Mouse (Mus musculus): ENCODE results near the gene Parn. TPM values are rescaled to one million over a fixed set of nuclear protein-coding genes. Genes with fewer than 3 reads are reported as not detected.
A peak's percentile ranks its signal among the peaks of the same experiment; 100 is the strongest.
"Not testable (repeated sequence)": the region's sequence is repeated elsewhere in the genome, so short reads cannot be mapped to it uniquely, and the experiment has no call there.

Parn gene
- polyA plus RNA-seq, 1 experiment = 15.8 TPM

DNA sequence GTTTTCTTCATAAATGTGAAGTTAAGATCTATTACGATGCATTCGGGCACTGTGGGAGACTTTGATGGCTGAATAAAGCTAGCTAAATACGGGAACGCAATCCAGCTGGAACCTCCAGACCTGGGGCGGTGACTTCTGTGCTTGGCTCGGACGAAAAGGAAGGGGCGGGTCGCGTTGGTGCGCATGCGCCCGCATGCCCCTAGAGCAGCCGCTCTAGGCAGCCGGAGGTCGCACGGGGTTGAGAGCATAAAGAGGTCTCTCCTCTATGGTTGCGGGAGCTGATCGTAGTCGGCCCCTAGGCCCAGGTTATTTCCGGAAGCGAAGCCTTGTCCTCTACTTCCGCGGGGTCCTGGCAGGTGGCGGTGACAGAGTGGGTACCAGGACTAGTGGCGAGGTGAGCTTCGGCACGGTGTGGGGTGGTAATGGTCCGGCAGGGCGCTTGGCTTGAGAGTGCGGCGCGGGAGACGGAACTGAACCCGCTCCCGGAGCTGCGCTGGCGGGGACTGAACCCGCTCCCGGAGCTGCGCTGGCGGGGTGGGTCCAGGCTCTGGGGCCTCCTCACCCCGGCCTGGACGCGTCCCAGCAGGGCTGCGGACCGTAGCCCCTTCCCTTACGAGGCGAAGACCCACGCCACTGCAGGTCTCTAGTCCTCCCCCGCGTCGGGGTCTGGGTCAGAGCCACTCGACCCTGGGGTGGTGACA lies 3.9 kb upstream of the Parn start, which contains the start of the genes Bfar and 3110001I22Rik:
Gene Bfar, plus strand, starts transcription at position 174 of the 701 bp plus-strand sequence.
Gene 3110001I22Rik, plus strand, starts transcription at position 245 of the 701 bp plus-strand sequence.
- peak within 1 kb of the TSS; percentile 93 for H3K4me3 ChIP-seq (ENCODE audit: insufficient read depth, poor library complexity, severe bottlenecking)
- no peaks in the 10 kb centered on the region for H3K27me3 ChIP-seq (ENCODE audit: control insufficient read depth, insufficient read depth, insufficient read length)
- H3K79me2 ChIP-seq (ENCODE audit: control insufficient read depth, insufficient read depth) = peaks cover 19% of the 10 kb centered on the region
- H3K79me3 ChIP-seq (ENCODE audit: low read depth) = peaks cover 13% of the 10 kb centered on the region
- TF ChIP-seq MYOD1 (IDR thresholded peaks at IDR 0.05; ENCODE audit: control insufficient read depth, insufficient read length, low read depth) (no peak), USF1 (IDR thresholded peaks at IDR 0.05; ENCODE audit: low read depth) (no peak), FOSL1 (IDR thresholded peaks at IDR 0.05; ENCODE audit: insufficient read depth, low read length, poor library complexity, severe bottlenecking) (no peak), CEBPB (IDR thresholded peaks at IDR 0.05; ENCODE audit: low read depth) (no peak), CTCF (IDR thresholded peaks at IDR 0.05; ENCODE audit: control insufficient read depth, insufficient read depth, insufficient read length) (no peak)
- H3K36me3 ChIP-seq (ENCODE audit: control insufficient read depth, insufficient read depth) = peaks cover 9% of the 10 kb centered on the region
- H3ac ChIP-seq (ENCODE audit: control insufficient read depth, insufficient read length, low read depth) = peak within 1 kb of the TSS; percentile 78

GRCm38 (mm10) chr16:13670896-13671295 lies 2.9 kb upstream of the Parn start:
- not testable (repeated sequence) for H3ac ChIP-seq (ENCODE audit: control insufficient read depth, insufficient read length, low read depth); H3K4me3 ChIP-seq (ENCODE audit: insufficient read depth, poor library complexity, severe bottlenecking); H3K27me3 ChIP-seq (ENCODE audit: control insufficient read depth, insufficient read depth, insufficient read length)
- Histone ChIP-seq H3K79me3 (ENCODE audit: low read depth) (peaks cover 15% of the 10 kb centered on the region), H3K36me3 (ENCODE audit: control insufficient read depth, insufficient read depth) (peaks cover 11% of the 10 kb centered on the region), H3K79me2 (ENCODE audit: control insufficient read depth, insufficient read depth) (peaks cover 19% of the 10 kb centered on the region)

DNA sequence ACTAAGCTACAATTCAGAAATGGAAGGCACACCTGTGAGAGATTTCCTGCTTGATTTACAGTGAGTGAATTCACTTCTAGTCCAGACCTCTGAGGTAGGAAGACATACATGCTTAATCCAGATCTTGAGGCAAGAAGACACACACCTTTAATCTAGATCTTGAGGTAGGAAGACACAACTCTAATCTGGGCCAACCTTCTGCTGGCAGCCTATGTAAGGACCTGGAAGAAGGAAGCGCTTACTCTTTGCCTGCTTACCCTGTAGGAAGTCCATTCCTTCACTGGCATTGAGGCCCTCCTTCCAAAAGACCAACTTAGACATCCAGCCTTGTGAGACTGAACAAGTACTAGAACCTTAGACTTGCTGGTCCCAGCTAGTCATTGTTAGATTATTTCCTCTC lies 1.3 kb upstream of the Parn start:
- H3K79me3 ChIP-seq (ENCODE audit: low read depth) = peaks cover 15% of the 10 kb centered on the region
- TF ChIP-seq CTCF (IDR thresholded peaks at IDR 0.05; ENCODE audit: control insufficient read depth, insufficient read depth, insufficient read length) (no peak), MYOG (IDR thresholded peaks at IDR 0.05; ENCODE audit: control insufficient read depth, extremely low read depth, insufficient read length) (no peak), FOSL1 (IDR thresholded peaks at IDR 0.05; ENCODE audit: insufficient read depth, low read length, poor library complexity, severe bottlenecking) (no peak), MYOD1 (IDR thresholded peaks at IDR 0.05; ENCODE audit: control insufficient read depth, insufficient read length, low read depth) (no peak), CEBPB (IDR thresholded peaks at IDR 0.05; ENCODE audit: low read depth) (no peak), MAX (IDR thresholded peaks at IDR 0.05) (no peak), USF1 (IDR thresholded peaks at IDR 0.05; ENCODE audit: low read depth) (no peak)
- H3K36me3 ChIP-seq (ENCODE audit: control insufficient read depth, insufficient read depth) = peaks cover 8% of the 10 kb centered on the region
- H3ac ChIP-seq (ENCODE audit: control insufficient read depth, insufficient read length, low read depth) = no peak overlapping the region
- no peak overlapping the region for H3K4me3 ChIP-seq (ENCODE audit: insufficient read depth, poor library complexity, severe bottlenecking)
- peaks cover 19% of the 10 kb centered on the region for H3K79me2 ChIP-seq (ENCODE audit: control insufficient read depth, insufficient read depth)
- H3K27me3 ChIP-seq (ENCODE audit: control insufficient read depth, insufficient read depth, insufficient read length) = no peaks in the 10 kb centered on the region

GRCm38 (mm10) chr16:13668402-13669108 lies 585 bp upstream of the Parn start:
- Histone ChIP-seq H3K36me3 (ENCODE audit: control insufficient read depth, insufficient read depth) (peaks cover 9% of the 10 kb centered on the region), H3ac (ENCODE audit: control insufficient read depth, insufficient read length, low read depth) (no peak overlapping the region), H3K27me3 (ENCODE audit: control insufficient read depth, insufficient read depth, insufficient read length) (no peaks in the 10 kb centered on the region), H3K79me2 (ENCODE audit: control insufficient read depth, insufficient read depth) (peaks cover 18% of the 10 kb centered on the region), H3K79me3 (ENCODE audit: low read depth) (peaks cover 15% of the 10 kb centered on the region), H3K4me3 (ENCODE audit: insufficient read depth, poor library complexity, severe bottlenecking) (no peak overlapping the region)
- TF ChIP-seq CTCF (IDR thresholded peaks at IDR 0.05; ENCODE audit: control insufficient read depth, insufficient read depth, insufficient read length) (no peak), USF1 (IDR thresholded peaks at IDR 0.05; ENCODE audit: low read depth) (no peak), MAX (IDR thresholded peaks at IDR 0.05) (no peak), CEBPB (IDR thresholded peaks at IDR 0.05; ENCODE audit: low read depth) (no peak), MYOG (IDR thresholded peaks at IDR 0.05; ENCODE audit: control insufficient read depth, extremely low read depth, insufficient read length) (no peak), MYOD1 (IDR thresholded peaks at IDR 0.05; ENCODE audit: control insufficient read depth, insufficient read length, low read depth) (no peak), FOSL1 (IDR thresholded peaks at IDR 0.05; ENCODE audit: insufficient read depth, low read length, poor library complexity, severe bottlenecking) (no peak)

DNA sequence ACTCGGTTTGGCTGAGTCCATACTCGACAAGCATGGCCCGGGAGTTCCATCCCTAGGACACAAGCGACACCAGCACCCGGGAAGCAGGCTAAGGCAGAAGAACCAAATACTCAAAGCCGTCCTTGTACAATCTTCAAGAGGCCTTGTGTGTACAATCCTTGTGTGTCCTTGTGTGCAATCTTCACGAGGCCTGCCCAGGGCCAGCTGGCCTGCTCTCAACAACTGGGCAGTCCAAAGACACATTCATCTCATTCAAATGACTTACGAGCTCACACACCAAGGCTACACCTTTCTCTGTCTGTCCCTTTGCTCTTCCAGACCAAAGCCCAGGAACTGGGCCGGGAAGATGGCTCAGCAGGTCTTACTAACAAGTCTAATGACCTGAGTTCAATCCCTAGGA lies 7.2 kb downstream of the Parn start:
- H3K79me2 ChIP-seq (ENCODE audit: control insufficient read depth, insufficient read depth) = no peaks in the 10 kb centered on the region
- peaks cover 52% of the 10 kb centered on the region for H3K36me3 ChIP-seq (ENCODE audit: control insufficient read depth, insufficient read depth)
- no peaks in the 10 kb centered on the region for H3K79me3 ChIP-seq (ENCODE audit: low read depth)
- H3K4me3 ChIP-seq (ENCODE audit: insufficient read depth, poor library complexity, severe bottlenecking) = no peak overlapping the region
- H3ac ChIP-seq (ENCODE audit: control insufficient read depth, insufficient read length, low read depth) = no peak overlapping the region
- no peaks in the 10 kb centered on the region for H3K27me3 ChIP-seq (ENCODE audit: control insufficient read depth, insufficient read depth, insufficient read length)
- TF ChIP-seq MYOD1 (IDR thresholded peaks at IDR 0.05; ENCODE audit: control insufficient read depth, insufficient read length, low read depth) = no peak
- no peak for TF ChIP-seq MYOG (IDR thresholded peaks at IDR 0.05; ENCODE audit: control insufficient read depth, extremely low read depth, insufficient read length)
- no peak for TF ChIP-seq FOSL1 (IDR thresholded peaks at IDR 0.05; ENCODE audit: insufficient read depth, low read length, poor library complexity, severe bottlenecking)
- TF ChIP-seq CTCF (IDR thresholded peaks at IDR 0.05; ENCODE audit: control insufficient read depth, insufficient read depth, insufficient read length) = no peak
- no peak for TF ChIP-seq USF1 (IDR thresholded peaks at IDR 0.05; ENCODE audit: low read depth)
- no peak for TF ChIP-seq CEBPB (IDR thresholded peaks at IDR 0.05; ENCODE audit: low read depth)
- TF ChIP-seq MAX (IDR thresholded peaks at IDR 0.05) = no peak

Data from C2C12 (cell line).